ENCODE assay signal across 9 mouse cellular contexts in the genomic region with DNA sequence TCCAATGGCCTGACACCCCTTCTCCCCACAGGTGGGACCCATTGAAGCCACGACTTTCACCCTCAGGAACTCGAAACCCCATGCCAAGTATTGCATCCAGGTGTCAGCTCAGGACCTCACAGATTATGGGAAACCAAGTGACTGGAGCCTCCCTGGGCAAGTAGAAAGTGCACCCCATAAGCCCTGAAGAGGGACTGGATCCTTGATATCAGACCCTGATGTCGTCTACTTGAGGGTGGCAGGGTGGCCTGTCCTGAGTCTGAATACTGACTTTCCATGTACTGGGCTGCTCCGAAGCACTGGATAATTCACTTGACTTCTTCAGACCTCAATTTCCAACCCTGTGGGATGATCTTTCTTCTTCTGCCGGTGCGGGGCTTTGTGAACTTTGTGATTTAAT. TPM values are rescaled to one million over a fixed set of nuclear protein-coding genes. Genes with fewer than 3 reads are reported as not detected.
DNase-seq lines count a peak whose midpoint lies in the region; ATAC-seq lines count a peak whose summit lies in the region.
"Had no signal": no experiment of that assay in that cellular context is flagged by ENCODE, and none has a peak within 500 bp of the region (broad histone marks: within the 10 kb centered on the region; RNA-seq: fewer than 3 reads in every experiment).

No protein-coding gene starts in this region.

- H3K4me2 ChIP-seq in neural tube, embryonic 15.5 days, result peak overlapping the region; percentile 76

- H3K27ac ChIP-seq in limb, embryonic 10.5 days, result no peak overlapping the region
- peak overlapping the region; percentile 80 for H3K27ac ChIP-seq in neural tube, embryonic 15.5 days (replicated peaks)

- H3K4me3 ChIP-seq in erythroblast, embryonic 14.5 days (replicated peaks), result peak overlapping the region; percentile 68
- peak overlapping the region; percentile 59 for H3K4me3 ChIP-seq in megakaryocyte, embryonic 14.5 days (replicated peaks)
- H3K4me3 ChIP-seq in limb, embryonic 10.5 days, result peak overlapping the region; percentile 61
- H3K4me3 ChIP-seq in neural tube, embryonic 15.5 days (replicated peaks), result peak overlapping the region; percentile 48

- H3K27me3 ChIP-seq in erythroblast, embryonic 14.5 days (ENCODE audit: control insufficient read depth), result peaks cover 21% of the 10 kb centered on the region
- no peaks in the 10 kb centered on the region for H3K27me3 ChIP-seq in megakaryocyte, embryonic 14.5 days (replicated peaks)
- peaks cover 18% of the 10 kb centered on the region for H3K27me3 ChIP-seq in limb, embryonic 10.5 days (ENCODE audit: low read depth, poor library complexity, severe bottlenecking)
- H3K27me3 ChIP-seq in neural tube, embryonic 15.5 days (replicated peaks), result peaks cover 8% of the 10 kb centered on the region; the same call in 1 of the 2 replicates

- no peak for ATAC-seq in erythroblast, adult 5-6 weeks (replicated peaks; ENCODE audit: low FRiP score, poor library complexity, severe bottlenecking)
- ATAC-seq in megakaryocyte, adult 5-6 weeks (ENCODE audit: poor library complexity, severe bottlenecking), result no peak
- peak; percentile 0; the same call in 1 of the 2 replicates for ATAC-seq in neural tube, embryonic 15.5 days (ENCODE audit: low FRiP score)

- H3K36me3 ChIP-seq in erythroblast, embryonic 14.5 days (ENCODE audit: control insufficient read depth), result peaks cover 16% of the 10 kb centered on the region
- H3K36me3 ChIP-seq in megakaryocyte, embryonic 14.5 days (replicated peaks; ENCODE audit: low read length), result peaks cover 41% of the 10 kb centered on the region
- H3K36me3 ChIP-seq in limb, embryonic 10.5 days, result peaks cover 12% of the 10 kb centered on the region
- peaks cover 4% of the 10 kb centered on the region; the same call in 1 of the 2 replicates for H3K36me3 ChIP-seq in neural tube, embryonic 15.5 days

- H3K4me1 ChIP-seq in erythroblast, embryonic 14.5 days (ENCODE audit: control insufficient read depth), result peaks cover 46% of the 10 kb centered on the region
- H3K4me1 ChIP-seq in megakaryocyte, embryonic 14.5 days, result peaks cover 86% of the 10 kb centered on the region
- H3K4me1 ChIP-seq in limb, embryonic 10.5 days, result peaks cover 31% of the 10 kb centered on the region
- peaks cover 45% of the 10 kb centered on the region for H3K4me1 ChIP-seq in neural tube, embryonic 15.5 days

- no peak for DNase-seq in limb, embryonic 10.5 days (ENCODE audit: low spot score)
- no peak for DNase-seq in MN1 (ENCODE audit: low spot score)
- DNase-seq in B cell, adult 2 months, result no peak

- peak overlapping the region; percentile 50 for H3K9ac ChIP-seq in neural tube, embryonic 15.5 days (replicated peaks)

- WGBS in limb, embryonic 10.5 days, result 41% methylated on average over 6 of the region's 6 CpGs
- WGBS in neural tube, embryonic 15.5 days, result 33% methylated on average over 6 of the region's 6 CpGs

- no peaks in the 10 kb centered on the region for H3K9me3 ChIP-seq in erythroblast, embryonic 14.5 days (ENCODE audit: control insufficient read depth, low read length)
- no peaks in the 10 kb centered on the region for H3K9me3 ChIP-seq in megakaryocyte, embryonic 14.5 days
- H3K9me3 ChIP-seq in limb, embryonic 10.5 days (replicated peaks), result no peaks in the 10 kb centered on the region
- no peaks in the 10 kb centered on the region for H3K9me3 ChIP-seq in neural tube, embryonic 15.5 days (replicated peaks)

RNA-seq across cellular contexts. Expression of gene Yju2, which starts 2.3 kb away (rescaled TPM):
- polyA plus RNA-seq in erythroblast, embryonic 14.5 days (2012), result 1.6 and 1.7 TPM in 2 replicates
- 1.0 and 14.0 TPM in 2 replicates for total RNA-seq in erythroblast, adult 5-6 weeks (2015; ENCODE audit: low replicate concordance)
- total RNA-seq in erythroblast, adult 5-6 weeks (2017; ENCODE audit: low replicate concordance), result 5.7 and 10.5 TPM in 2 replicates
- polyA plus RNA-seq in megakaryocyte, embryonic 14.5 days (2012; ENCODE audit: insufficient read depth, low replicate concordance), result 15.6 and 33.1 TPM in 2 replicates
- total RNA-seq in megakaryocyte, adult 5-6 weeks (2015), result 6.3 and 10.9 TPM in 2 replicates
- total RNA-seq in megakaryocyte, adult 5-6 weeks (2017), result 14.7 and 17.1 TPM in 2 replicates
- 27.7 and 28.5 TPM in 2 replicates for polyA plus RNA-seq in limb, embryonic 10.5 days (2016; fragmentation: Nextera tagmentation; extraction: Ambion mirVana)
- 19.5 and 23.5 TPM in 2 replicates for polyA plus RNA-seq in neural tube, embryonic 15.5 days (2015; fragmentation: Nextera tagmentation; extraction: Ambion mirVana)

RNA-seq across cellular contexts. Expression of gene Ebi3, which starts 4.2 kb away (rescaled TPM):
- 0.34 and 0.37 TPM in 2 replicates for polyA plus RNA-seq in erythroblast, embryonic 14.5 days (2012)
- total RNA-seq in erythroblast, adult 5-6 weeks (2015; ENCODE audit: low replicate concordance), result 6.1 and 9.4 TPM in 2 replicates
- total RNA-seq in erythroblast, adult 5-6 weeks (2017; ENCODE audit: low replicate concordance), result 4.9 and 5.4 TPM in 2 replicates
- polyA plus RNA-seq in megakaryocyte, embryonic 14.5 days (2012; ENCODE audit: insufficient read depth, low replicate concordance), result 114 and 143 TPM in 2 replicates
- 31.8 and 36.1 TPM in 2 replicates for total RNA-seq in megakaryocyte, adult 5-6 weeks (2015)
- 16.6 and 34.0 TPM in 2 replicates for total RNA-seq in megakaryocyte, adult 5-6 weeks (2017)
- polyA plus RNA-seq in limb, embryonic 10.5 days (2016; fragmentation: Nextera tagmentation; extraction: Ambion mirVana), result 0.90 and 1.1 TPM in 2 replicates
- polyA plus RNA-seq in neural tube, embryonic 15.5 days (2015; fragmentation: Nextera tagmentation; extraction: Ambion mirVana), result 7.4 and 9.0 TPM in 2 replicates

RNA-seq across cellular contexts. Expression of gene Zfp119b, which starts 7.3 kb away (rescaled TPM):
- polyA plus RNA-seq in erythroblast, embryonic 14.5 days (2012), result not detected in 2 replicates
- 2.9 TPM in 1 of 2 replicates, not detected in the other for total RNA-seq in erythroblast, adult 5-6 weeks (2015; ENCODE audit: low replicate concordance)
- 2.6 and 5.0 TPM in 2 replicates for total RNA-seq in erythroblast, adult 5-6 weeks (2017; ENCODE audit: low replicate concordance)
- polyA plus RNA-seq in megakaryocyte, embryonic 14.5 days (2012; ENCODE audit: insufficient read depth, low replicate concordance), result 0.12 TPM in 1 of 2 replicates, not detected in the other
- 9.1 and 12.0 TPM in 2 replicates for total RNA-seq in megakaryocyte, adult 5-6 weeks (2015)
- 4.6 and 7.0 TPM in 2 replicates for total RNA-seq in megakaryocyte, adult 5-6 weeks (2017)
- polyA plus RNA-seq in limb, embryonic 10.5 days (2016; fragmentation: Nextera tagmentation; extraction: Ambion mirVana), result 3.9 and 5.0 TPM in 2 replicates
- polyA plus RNA-seq in neural tube, embryonic 15.5 days (2015; fragmentation: Nextera tagmentation; extraction: Ambion mirVana), result 9.2 and 9.3 TPM in 2 replicates

RNA-seq across cellular contexts. Expression of gene Shd, which starts 13.7 kb away (rescaled TPM):
- not detected in 2 replicates for polyA plus RNA-seq in erythroblast, embryonic 14.5 days (2012)
- not detected in 2 replicates for total RNA-seq in erythroblast, adult 5-6 weeks (2015; ENCODE audit: low replicate concordance)
- total RNA-seq in erythroblast, adult 5-6 weeks (2017; ENCODE audit: low replicate concordance), result not detected in 2 replicates
- polyA plus RNA-seq in megakaryocyte, embryonic 14.5 days (2012; ENCODE audit: insufficient read depth, low replicate concordance), result 2.9 and 15.1 TPM in 2 replicates
- not detected in 2 replicates for total RNA-seq in megakaryocyte, adult 5-6 weeks (2015)
- 0.88 TPM in 1 of 2 replicates, not detected in the other for total RNA-seq in megakaryocyte, adult 5-6 weeks (2017)
- polyA plus RNA-seq in limb, embryonic 10.5 days (2016; fragmentation: Nextera tagmentation; extraction: Ambion mirVana), result 23.6 and 39.7 TPM in 2 replicates
- polyA plus RNA-seq in neural tube, embryonic 15.5 days (2015; fragmentation: Nextera tagmentation; extraction: Ambion mirVana), result 152 and 195 TPM in 2 replicates
- total RNA-seq: megakaryocyte-erythroid progenitor cell, adult 5-6 weeks had no signal

RNA-seq across cellular contexts. Expression of gene Fsd1, which starts 29.7 kb away (rescaled TPM):
- polyA plus RNA-seq in erythroblast, embryonic 14.5 days (2012), result not detected in 2 replicates
- not detected in 2 replicates for total RNA-seq in erythroblast, adult 5-6 weeks (2015; ENCODE audit: low replicate concordance)
- not detected in 2 replicates for total RNA-seq in erythroblast, adult 5-6 weeks (2017; ENCODE audit: low replicate concordance)
- not detected in 2 replicates for polyA plus RNA-seq in megakaryocyte, embryonic 14.5 days (2012; ENCODE audit: insufficient read depth, low replicate concordance)
- not detected in 2 replicates for total RNA-seq in megakaryocyte, adult 5-6 weeks (2015)
- total RNA-seq in megakaryocyte, adult 5-6 weeks (2017), result not detected in 2 replicates
- 44.0 and 56.6 TPM in 2 replicates for polyA plus RNA-seq in limb, embryonic 10.5 days (2016; fragmentation: Nextera tagmentation; extraction: Ambion mirVana)
- polyA plus RNA-seq in neural tube, embryonic 15.5 days (2015; fragmentation: Nextera tagmentation; extraction: Ambion mirVana), result 189 and 228 TPM in 2 replicates
- total RNA-seq: megakaryocyte-erythroid progenitor cell, adult 5-6 weeks had no signal

Comparison
In these comparisons a context has a peak if more than half of its experiments do, and no peak if none do; other contexts are left out.
1. RNA of gene Ebi3, which starts 4.2 kb away (polyA plus RNA-seq): 114 to 143 TPM in megakaryocyte, embryonic 14.5 days; 7.4 to 9.0 TPM in neural tube, embryonic 15.5 days, 0.90 to 1.1 TPM in limb, embryonic 10.5 days and 0.34 to 0.37 TPM in erythroblast, embryonic 14.5 days; every median in the first group is over 10 times any median in the second.
2. Peak in every context shown above with its lines, with median percentiles within 50 percentile points of each other: H3K4me3 ChIP-seq.